Mouse (Mus musculus) natural killer cell, adult 2 months (primary cell): ENCODE data around the gene Ndufv1.
"Not testable (repeated sequence)": the region's sequence is repeated elsewhere in the genome, so short reads cannot be mapped to it uniquely, and the experiment has no call there.

ENCODE experiments used
- DNase-seq, 2 experiments: peaks; one replicate each; pipeline ENCODE4 v3.0.0; 2022; ENCODE audit warnings: low spot score in 2 of 2

The Ndufv1 gene

GRCm38 (mm10) chr19:4042124-4042523, 29.5 kb upstream of the Ndufv1 start:
- no peak for DNase-seq

GRCm38 (mm10) chr19:4041500-4041899, 28.9 kb upstream of the Ndufv1 start:
- not testable (repeated sequence) for DNase-seq

GRCm38 (mm10) chr19:4040941-4041340, 28.3 kb upstream of the Ndufv1 start:
- not testable (repeated sequence) for DNase-seq

GRCm38 (mm10) chr19:4037788-4038232, 25.2 kb upstream of the Ndufv1 start, which contains the start of gene Gstp1:
Gstp1 (minus strand) TSS chr19:4037985.
- DNase-seq, result peak; percentile 76 to 80

GRCm38 (mm10) chr19:4037154-4037787, 24.7 kb upstream of the Ndufv1 start:
- not testable (repeated sequence) for DNase-seq

GRCm38 (mm10) chr19:4036327-4037045, 23.9 kb upstream of the Ndufv1 start:
- DNase-seq, result no peak

GRCm38 (mm10) chr19:4033742-4034141, 21.1 kb upstream of the Ndufv1 start:
- DNase-seq, result no peak

- no peak for DNase-seq
These were observed 20.7 kb upstream of the Ndufv1 start for GRCm38 (mm10) chr19:4033298-4033697.

GRCm38 (mm10) chr19:4032668-4033067, 20.1 kb upstream of the Ndufv1 start:
- no peak for DNase-seq

- DNase-seq, result no peak
These were observed 15.0 kb upstream of the Ndufv1 start for GRCm38 (mm10) chr19:4027576-4027975.

- no peak for DNase-seq
These were observed 10.6 kb upstream of the Ndufv1 start for GRCm38 (mm10) chr19:4023185-4023584.

- peak; percentile 63 to 73 for DNase-seq
These were observed 6.4 kb upstream of the Ndufv1 start for GRCm38 (mm10) chr19:4018743-4019583.

GRCm38 (mm10) chr19:4017921-4018587, 5.4 kb upstream of the Ndufv1 start:
- no peak for DNase-seq

- DNase-seq, result no peak
These were observed 3.0 kb upstream of the Ndufv1 start for GRCm38 (mm10) chr19:4015635-4016034.

GRCm38 (mm10) chr19:4014802-4015201, 2.2 kb upstream of the Ndufv1 start:
- no peak for DNase-seq

GRCm38 (mm10) chr19:4013066-4013465, 460 bp upstream of the Ndufv1 start:
- no peak for DNase-seq

GRCm38 (mm10) chr19:4011086-4011485, 1.5 kb downstream of the Ndufv1 start:
- no peak for DNase-seq

- DNase-seq, result no peak
These were observed 6.6 kb downstream of the Ndufv1 start for GRCm38 (mm10) chr19:4005971-4006370.

- DNase-seq, result no peak
These were observed 7.5 kb downstream of the Ndufv1 start for GRCm38 (mm10) chr19:4005091-4005490.

- DNase-seq, result no peak
These were observed 8.3 kb downstream of the Ndufv1 start for GRCm38 (mm10) chr19:4004331-4004730.

GRCm38 (mm10) chr19:4003641-4004040, 9.0 kb downstream of the Ndufv1 start:
- no peak for DNase-seq

- DNase-seq, result no peak
These were observed 9.5 kb downstream of the Ndufv1 start, which contains the start of gene Doc2g for GRCm38 (mm10) chr19:4003112-4003511. Doc2g (plus strand) TSS chr19:4003313.
